Mouse (Mus musculus) brain, embryonic 14.5 days (tissue): Measurements from ENCODE around the gene Ano2. TPM values are rescaled to one million over a fixed set of nuclear protein-coding genes. Genes with fewer than 3 reads are reported as not detected.

ENCODE experiments used
- DNase-seq: peaks from one replicate; pipeline ENCODE4 v3.0.0-alpha.2; 2011; ENCODE audit warnings: low read depth
- CTCF ChIP-seq: fragments of 200-500 bp; IDR thresholded peaks from 2 replicates; pipeline ENCODE4 v1.5.1; 2012; ENCODE audit warnings: inconsistent platforms, mild to moderate bottlenecking, moderate library complexity, borderline replicate concordance; ENCODE audit not compliant: insufficient read depth, insufficient read length; ENCODE audit errors: extremely low read depth
- POLR2A ChIP-seq: fragments of 200-500 bp; IDR thresholded peaks from 2 replicates; pipeline ENCODE4 v1.6.1; 2012; ENCODE audit warnings: mild to moderate bottlenecking, inconsistent platforms, borderline replicate concordance; ENCODE audit not compliant: poor library complexity, insufficient read depth, insufficient read length, severe bottlenecking; ENCODE audit errors: extremely low read depth
- polyA plus RNA-seq: library from polyadenylated mRNA; depleted of rRNA; stranded (reverse); fragments of >200 nt; gene quantifications from 2 replicates; pipeline ENCODE4 v1.2.3, GENCODE M21; 2012

Ano2 gene
- polyA plus RNA-seq, 1 experiment = 0.18 TPM

GRCm38 (mm10) chr6:125931926-125932325 lies 241.7 kb downstream of the Ano2 start:
- TF ChIP-seq POLR2A (no peak), CTCF (no peak)
- DNase-seq = no peak

- TF ChIP-seq POLR2A = no peak
- TF ChIP-seq CTCF = peak; percentile 66; the same call in 1 of the 2 replicates
- DNase-seq = peak; percentile 57
Measured at GRCm38 (mm10) chr6:125954965-125955364, 264.7 kb downstream of the Ano2 start.

- no peak for DNase-seq
- no peak for TF ChIP-seq CTCF
- TF ChIP-seq POLR2A = no peak
Measured at GRCm38 (mm10) chr6:125973551-125973950, 283.3 kb downstream of the Ano2 start.

- TF ChIP-seq CTCF (no peak), POLR2A (no peak)
- no peak for DNase-seq
Measured at GRCm38 (mm10) chr6:125975788-125976465, 285.7 kb downstream of the Ano2 start.

- no peak for DNase-seq
- TF ChIP-seq CTCF (no peak), POLR2A (no peak)
Measured at GRCm38 (mm10) chr6:125979601-125980000, 289.4 kb downstream of the Ano2 start.

- no peak for DNase-seq
- TF ChIP-seq POLR2A = no peak
- TF ChIP-seq CTCF = no peak
Measured at GRCm38 (mm10) chr6:125984050-125984449, 293.8 kb downstream of the Ano2 start.

GRCm38 (mm10) chr6:125992731-125993130 lies 302.5 kb downstream of the Ano2 start:
- TF ChIP-seq POLR2A (no peak), CTCF (no peak)
- no peak for DNase-seq

- no peak for TF ChIP-seq POLR2A
- no peak for TF ChIP-seq CTCF
- DNase-seq = no peak
Measured at GRCm38 (mm10) chr6:126001797-126002196, 311.6 kb downstream of the Ano2 start.

- DNase-seq = peak; percentile 29
- no peak for TF ChIP-seq CTCF
- TF ChIP-seq POLR2A = no peak
Measured at GRCm38 (mm10) chr6:126003002-126003742, 313.0 kb downstream of the Ano2 start.

- TF ChIP-seq CTCF (no peak), POLR2A (no peak)
- no peak for DNase-seq
Measured at GRCm38 (mm10) chr6:126006647-126007046, 316.4 kb downstream of the Ano2 start.

GRCm38 (mm10) chr6:126009083-126009482 lies 318.9 kb downstream of the Ano2 start:
- peak; percentile 16 for DNase-seq
- no peak for TF ChIP-seq CTCF
- TF ChIP-seq POLR2A = no peak

- peak; percentile 52 for DNase-seq
- TF ChIP-seq POLR2A = no peak
- no peak for TF ChIP-seq CTCF
Measured at GRCm38 (mm10) chr6:126016991-126017390, 326.8 kb downstream of the Ano2 start.

GRCm38 (mm10) chr6:126018411-126018810 lies 328.2 kb downstream of the Ano2 start:
- no peak for DNase-seq
- no peak for TF ChIP-seq CTCF
- no peak for TF ChIP-seq POLR2A
